Mouse (Mus musculus) B cell, adult 2 months (primary cell): Measurements from ENCODE around the gene Taf3.
A peak's percentile ranks its signal among the peaks of the same experiment; 100 is the strongest.

Experiments
- DNase-seq, 2 experiments: peaks; one replicate each; pipeline ENCODE4 v3.0.0; 2022

The Taf3 gene

DNA sequence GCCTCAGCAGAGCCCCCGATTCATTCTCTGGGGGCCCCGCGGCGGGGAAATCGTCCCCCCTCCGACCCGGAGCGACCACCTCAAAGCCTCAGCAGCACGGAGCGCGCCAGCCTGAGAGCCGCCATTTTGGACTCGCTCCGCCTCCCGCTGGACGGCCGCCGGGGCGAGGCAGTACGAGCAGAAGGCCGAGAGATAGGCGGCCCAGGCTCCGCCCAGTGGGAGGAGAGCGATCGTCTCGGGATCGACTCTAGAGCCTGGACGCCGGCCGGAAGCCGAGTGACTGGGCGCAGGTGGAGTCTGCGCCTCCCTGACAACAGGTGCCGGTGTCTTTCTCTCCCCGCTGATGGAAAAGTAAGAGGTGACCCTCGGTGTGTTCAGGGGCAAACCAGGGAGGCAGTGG, at the start of gene Taf3:
Taf3 (minus strand) TSS at position 136 of the 400 bp plus-strand sequence.
- peak; percentile 94 to 95 for DNase-seq

GRCm38 (mm10) chr2:10094327-10095100, 46.1 kb upstream of the Taf3 start:
- no peak for DNase-seq

DNA sequence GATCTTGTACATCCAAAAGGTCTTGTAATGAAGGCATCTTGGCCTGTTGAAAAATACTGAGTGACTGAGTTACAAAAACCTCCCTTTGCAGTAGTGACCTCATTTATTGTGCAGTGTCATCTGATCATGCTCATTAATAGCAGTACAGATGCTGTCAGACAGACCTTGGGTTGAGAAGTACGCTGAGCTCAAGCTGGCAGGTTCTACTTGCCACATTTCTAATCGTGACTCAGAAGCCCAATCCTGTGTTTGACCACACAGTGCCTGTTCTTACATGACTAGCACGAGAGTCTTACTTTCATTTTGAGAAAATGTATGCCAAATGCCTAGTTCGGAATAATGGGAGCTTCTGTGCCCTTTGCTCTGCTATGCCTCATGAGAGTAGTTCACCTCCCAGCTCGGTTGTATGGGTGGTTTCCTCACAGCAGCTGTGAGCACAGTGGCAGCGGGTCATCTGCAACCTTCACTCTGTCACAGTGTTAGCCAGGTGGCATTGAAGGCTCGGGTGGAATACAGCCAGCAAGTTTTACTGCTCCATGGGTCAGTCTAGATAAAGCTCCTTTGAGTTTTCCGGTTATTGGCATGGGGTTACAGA, 39.0 kb upstream of the Taf3 start:
- no peak for DNase-seq

DNA sequence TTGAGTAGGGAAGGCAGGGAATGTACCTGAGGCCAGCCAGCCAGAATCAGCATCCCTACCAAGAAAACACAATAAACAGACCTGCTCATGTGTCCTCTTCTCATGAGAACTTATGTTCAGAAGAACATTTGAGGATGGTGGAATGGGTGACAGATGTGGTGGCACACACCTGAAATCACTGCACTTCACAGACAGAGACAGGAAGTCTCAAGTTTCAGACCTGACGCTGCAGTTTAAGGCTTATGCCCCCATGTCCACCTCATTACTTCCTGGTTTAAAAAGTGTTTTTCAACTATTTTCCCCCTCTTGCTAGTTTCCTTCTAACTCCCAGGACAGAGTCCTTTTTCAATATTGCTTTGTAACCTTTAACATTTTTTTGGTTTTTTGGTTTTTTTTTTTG, 34.3 kb upstream of the Taf3 start:
- DNase-seq: no peak

GRCm38 (mm10) chr2:10081453-10082080, 33.2 kb upstream of the Taf3 start:
- no peak for DNase-seq

GRCm38 (mm10) chr2:10080310-10081010, 32.1 kb upstream of the Taf3 start, which contains the start of the genes Atp5c1 and Kin:
Atp5c1 (minus strand) TSS chr2:10080510.
Kin (plus strand) TSS chr2:10080593.
- DNase-seq: peak; percentile 97 to 98

DNA sequence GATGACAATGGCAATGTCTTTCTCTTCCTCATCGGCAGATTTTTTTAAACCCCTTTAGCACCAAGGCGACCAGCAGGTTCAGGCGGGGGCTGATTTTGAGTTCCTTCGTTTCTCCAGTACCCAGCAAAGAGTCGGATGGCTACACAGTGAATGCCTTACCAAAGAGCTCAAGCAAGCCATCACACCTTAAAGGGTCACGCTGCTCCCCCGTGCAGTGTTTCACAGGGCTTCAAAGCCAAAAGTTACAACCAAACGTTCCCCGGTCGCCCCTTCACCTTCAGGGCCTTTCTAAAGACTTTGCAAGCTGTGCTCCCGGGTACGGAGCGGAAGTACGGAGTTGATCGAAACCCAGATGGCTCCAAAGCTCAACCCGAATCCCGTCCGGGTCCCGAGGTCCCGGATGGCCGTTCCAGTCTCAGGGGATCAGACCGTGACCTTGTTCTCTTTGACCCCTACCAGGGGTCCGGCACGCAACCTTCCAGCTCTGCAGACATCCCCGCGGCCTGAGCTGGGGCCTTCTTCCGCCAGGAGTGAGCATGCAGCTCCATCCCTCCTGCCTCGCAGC, 31.4 kb upstream of the Taf3 start:
- no peak for DNase-seq

DNA sequence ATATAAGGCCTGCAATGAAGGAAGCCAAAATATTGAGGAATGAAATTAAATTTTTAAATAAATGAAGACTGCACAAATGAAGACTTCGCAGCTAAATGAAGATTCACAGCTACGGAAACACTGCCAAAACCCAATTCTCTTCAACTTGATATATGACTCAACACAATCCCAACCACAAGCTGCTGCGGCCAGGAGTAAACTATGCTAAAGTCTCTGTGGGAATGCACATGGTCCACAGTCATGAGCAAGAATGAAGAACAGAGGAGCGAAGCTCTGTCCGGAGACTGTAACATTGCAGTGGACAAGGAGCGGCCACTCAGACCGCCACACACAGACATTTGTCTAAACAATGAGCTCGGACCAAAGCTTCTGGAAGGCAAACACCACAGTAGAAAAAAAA, 28.3 kb upstream of the Taf3 start:
- DNase-seq: no peak

DNA sequence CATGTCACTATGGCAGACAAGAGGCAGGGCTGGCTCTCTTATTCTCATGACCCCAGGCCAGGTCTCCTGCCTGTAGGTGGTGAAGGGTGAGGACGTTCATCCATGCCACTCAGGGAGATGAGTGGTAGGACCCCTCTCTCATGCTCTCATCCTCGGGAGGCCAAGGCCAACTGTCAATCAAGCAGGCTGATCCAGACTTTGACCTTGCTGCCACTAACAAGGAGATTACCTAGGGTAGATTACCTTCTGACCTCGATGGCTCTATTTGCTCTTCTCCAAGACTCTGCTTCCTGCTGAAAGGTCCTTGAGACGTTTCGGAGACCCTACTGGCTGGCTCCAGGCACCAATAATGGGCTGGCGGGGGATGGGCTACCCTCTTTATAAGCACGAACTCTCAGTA, 26.1 kb upstream of the Taf3 start:
- no peak for DNase-seq

GRCm38 (mm10) chr2:10071751-10072150, 23.4 kb upstream of the Taf3 start:
- DNase-seq: no peak

GRCm38 (mm10) chr2:10058836-10059235, 10.4 kb upstream of the Taf3 start:
- no peak for DNase-seq

DNA sequence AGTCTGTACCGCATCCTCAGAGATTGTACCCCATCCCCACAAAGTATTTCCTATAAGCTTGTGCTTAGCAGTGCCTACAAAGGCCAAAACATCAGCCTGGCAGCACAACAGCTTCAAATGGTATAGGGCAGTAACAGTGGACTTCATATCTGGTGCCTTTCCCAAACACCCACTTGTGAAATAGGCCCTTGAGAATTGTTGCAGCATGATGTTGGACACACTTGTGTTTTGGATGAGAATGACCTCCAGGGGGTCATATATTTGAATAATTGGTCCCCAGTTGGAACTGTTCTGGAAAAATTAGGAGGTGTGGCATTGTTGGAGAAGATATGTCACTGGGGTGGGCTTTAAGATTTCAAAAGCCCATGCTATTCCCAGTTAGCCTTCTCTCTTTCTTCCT, 3.6 kb upstream of the Taf3 start:
- DNase-seq: no peak

GRCm38 (mm10) chr2:10050878-10051277, 2.5 kb upstream of the Taf3 start:
- no peak for DNase-seq

DNA sequence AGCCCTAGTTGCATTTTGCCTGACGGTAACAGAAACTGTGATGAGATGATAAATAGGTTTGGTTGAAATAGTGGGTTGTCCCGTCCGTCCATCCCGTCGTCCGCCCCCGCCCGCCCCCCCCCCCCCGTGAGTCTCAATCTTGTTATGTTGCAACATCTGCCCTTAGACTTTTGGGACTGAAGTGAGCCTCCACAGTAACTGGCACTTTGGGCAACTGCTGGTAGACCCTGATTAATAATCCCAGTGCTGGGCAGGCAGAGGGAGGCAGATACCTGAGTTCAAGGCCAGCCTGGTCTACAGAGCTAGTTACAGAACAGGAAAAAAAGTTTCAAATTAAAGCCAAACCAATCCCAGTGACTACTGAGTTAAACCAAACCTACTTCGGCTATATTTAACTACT, 1.1 kb upstream of the Taf3 start:
- DNase-seq: no peak

GRCm38 (mm10) chr2:10047758-10048436, 499 bp downstream of the Taf3 start:
- peak in 1 of 2 experiments; percentile 35 for DNase-seq

DNA sequence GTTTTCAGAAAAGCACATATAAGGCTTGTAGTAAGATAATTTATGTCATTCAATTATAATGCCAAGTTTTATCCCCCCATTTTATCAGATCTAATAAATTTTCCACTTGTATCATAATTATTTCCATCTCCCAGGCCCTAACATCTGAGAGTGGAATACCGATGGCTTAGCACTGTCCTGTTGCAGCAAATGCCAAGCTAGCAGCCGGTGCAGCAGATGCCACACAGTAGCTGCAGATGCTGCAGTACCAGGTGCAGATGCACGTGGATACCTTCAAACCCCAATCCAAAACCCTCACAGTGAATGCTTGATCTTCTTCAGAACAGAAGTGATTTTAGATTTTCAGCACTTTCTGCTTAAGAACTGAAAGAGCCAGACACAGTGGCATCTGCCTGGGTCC, 13.4 kb downstream of the Taf3 start:
- no peak for DNase-seq

GRCm38 (mm10) chr2:10033684-10034083, 14.7 kb downstream of the Taf3 start:
- DNase-seq: no peak

DNA sequence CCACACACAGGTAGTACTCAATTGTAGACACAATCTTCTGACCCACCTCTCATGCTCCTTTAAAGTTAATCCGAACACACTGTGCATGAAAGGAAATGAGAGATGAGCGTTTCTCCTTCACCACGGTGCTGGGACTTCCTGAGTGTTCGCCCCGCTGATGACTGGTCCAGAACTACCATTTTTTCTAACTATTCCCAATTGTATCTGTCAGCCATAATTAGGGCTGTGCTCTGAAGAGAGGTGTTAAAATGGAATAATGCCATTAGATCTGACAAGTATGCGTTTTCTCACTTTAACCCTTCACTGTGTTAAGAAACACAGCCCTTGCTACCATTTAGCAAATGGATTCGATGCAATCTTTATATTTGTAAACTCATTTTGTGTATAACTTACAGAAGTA, 18.6 kb downstream of the Taf3 start:
- DNase-seq: no peak

DNA sequence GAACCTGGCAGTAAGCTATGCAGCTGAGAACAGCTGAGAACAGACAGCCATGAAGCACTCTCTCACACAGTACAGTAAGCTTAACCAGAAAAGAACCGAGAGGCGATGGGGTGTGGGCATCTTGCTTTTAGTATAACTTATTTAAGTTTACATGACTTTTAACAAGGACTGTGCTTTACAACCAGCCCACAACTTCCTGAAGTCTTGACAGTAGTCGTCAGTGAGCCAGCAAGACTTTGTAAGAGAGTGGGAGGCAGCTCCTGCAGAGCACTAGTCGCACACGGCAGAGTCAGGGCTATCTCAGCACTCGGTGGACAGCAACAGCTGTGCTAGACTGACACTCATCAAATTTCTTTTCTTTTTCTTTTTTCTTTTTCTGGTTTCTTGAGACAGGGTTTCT, 24.1 kb downstream of the Taf3 start:
- DNase-seq: no peak

DNA sequence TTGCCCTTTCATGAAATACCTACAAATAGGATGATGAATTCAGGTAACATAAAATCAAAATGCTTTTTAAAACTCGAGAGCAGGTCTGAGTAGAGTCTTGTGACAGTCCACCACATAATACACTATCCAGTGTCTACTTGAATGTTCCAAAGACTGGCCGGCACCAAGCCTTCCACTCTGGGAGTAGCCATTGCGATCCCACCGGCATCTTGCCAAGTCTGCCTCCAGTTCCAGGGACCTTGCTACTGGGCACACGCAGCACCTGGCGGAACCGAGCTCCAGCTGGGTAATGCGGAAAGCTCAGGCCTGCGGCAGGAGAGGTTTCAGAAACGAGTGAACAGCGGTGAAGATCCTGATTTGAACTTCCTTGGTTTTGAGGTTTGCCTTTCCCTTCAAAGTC, 27.1 kb downstream of the Taf3 start:
- DNase-seq: no peak

DNA sequence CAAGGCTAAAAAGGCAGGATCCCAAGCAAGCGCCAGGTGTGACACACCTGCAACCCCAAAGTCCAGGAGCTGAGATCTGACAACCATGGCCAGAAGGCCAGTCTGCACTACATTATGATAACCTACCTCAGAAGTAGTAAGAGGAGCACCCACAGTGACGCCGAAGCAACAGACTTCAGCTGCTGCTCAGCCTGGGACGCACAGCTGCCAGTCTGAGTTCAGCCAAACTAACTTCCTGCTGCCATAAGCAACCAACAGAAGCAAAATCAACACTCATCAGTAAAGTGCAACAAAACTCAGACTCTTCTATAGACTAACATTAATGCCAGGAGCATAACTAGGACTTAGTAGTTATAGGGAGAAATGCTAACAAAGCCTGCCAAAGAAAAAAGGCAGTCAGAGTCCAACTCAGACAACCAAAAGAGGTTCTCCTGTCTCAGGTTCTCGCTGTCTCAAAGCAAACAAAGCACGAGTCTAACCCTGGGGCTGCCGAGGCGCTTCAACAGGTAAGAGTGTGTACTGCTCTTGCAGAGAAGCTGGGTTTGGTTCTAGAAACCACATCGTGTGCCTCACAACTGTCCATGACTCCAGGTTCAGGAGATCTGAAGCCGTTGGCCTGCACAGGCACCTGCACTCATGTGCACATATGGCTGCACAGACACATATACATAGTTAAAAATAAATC, 33.3 kb downstream of the Taf3 start:
- DNase-seq: no peak
